Mouse (Mus musculus): ENCODE measurements around the gene Gm21970.

Gene Gm21970

DNA sequence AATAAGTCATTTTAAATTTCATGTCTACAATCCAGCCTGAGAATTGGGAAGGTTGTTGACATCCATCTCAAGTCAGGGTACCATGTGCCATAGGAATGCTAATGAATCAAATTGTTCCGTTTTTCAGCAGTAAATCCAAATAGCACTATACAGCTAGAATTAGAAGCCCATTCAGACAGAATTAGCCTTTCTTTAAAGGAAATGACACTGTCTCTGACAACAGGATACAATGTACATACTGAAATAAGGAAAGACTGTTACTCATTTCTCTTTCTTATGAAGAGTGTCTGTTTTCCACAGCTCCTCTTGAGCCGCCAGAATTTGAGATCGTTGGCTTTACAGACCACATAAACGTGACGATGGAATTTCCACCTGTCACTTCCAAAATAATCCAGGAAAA is at the start of gene Gm21970:
TSS of gene Gm21970 (plus strand) at position 301 of the 400 bp plus-strand sequence.
- CTCF ChIA-PET: no interaction called here

DNA sequence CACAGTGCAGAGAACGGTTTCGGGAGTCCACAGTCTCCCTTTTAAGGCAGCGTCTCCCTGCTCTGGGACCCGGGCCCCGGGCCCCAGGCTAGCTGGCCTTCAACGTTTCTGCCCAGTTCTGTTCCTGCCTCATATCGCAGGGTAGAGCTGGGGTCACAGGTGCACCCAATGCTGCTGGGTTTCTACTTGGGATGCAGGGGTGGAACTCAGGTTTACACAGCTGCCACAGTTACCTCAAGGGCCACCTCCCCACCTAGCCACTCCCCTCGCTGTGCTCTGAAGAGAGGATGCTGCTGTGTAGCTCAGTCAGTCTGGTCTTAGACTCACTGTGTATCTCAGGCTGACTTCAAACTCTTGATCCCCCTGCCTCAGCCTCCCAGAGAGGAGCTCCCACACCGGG is 45.0 kb upstream of the Gm21970 start:
- CTCF ChIA-PET: no interaction called here

DNA sequence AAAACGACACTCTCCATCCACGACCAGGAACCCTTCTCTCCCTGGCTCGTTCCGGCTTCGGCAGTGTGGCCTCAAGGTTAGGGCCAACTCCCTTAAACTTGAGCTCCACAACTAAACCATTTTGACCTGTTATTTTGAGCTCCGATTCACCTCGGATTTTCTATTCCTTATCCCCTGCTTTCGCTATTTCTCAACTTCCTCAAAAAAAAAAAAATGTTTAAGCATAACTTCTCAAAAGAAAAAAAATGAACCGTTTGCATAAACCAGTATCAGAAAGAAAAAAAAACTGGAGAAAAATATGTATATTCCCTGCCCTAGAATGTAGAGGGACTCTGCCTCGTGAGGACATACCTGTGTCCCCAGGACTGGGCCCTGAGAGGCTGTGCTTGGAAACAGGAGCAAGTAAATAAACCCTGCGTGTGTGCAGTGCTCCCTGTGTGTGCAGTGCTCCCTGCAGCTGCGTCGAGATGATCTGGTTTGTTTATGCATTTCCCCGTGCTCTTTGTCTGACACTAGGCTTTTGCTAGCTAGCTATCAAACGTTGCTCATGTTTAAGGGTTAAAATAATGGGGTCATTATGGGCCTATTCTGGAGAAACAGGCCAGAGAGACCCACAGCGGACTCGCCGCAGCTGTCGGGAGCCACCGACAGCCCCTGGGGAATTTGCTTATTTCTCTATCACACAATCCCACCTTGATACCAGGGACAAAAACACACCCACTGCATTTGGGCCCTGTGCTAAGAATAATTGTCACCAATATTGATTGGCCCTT is 43.8 kb upstream of the Gm21970 start:
- CTCF ChIA-PET: interaction anchor here (0.6 kb wide), 2 partner anchors 189 to 267 kb away, joined by 3 to 7 read pairs; no protein-coding TSS in a partner anchor

DNA sequence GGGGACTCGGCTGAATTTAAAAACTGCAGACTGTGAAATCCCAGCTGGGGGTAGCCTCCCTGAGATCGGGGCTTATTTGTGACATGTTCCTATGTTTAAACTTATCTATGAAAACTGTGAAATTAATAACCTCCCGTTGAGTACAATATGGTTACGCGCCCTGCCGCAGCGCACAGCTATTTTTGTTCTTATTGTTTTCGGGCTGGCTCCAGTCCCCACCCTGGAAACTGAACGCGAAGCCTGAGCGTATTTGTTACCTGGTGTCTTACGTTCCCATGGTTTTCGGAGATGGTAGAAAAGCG is 43.3 kb upstream of the Gm21970 start:
- CTCF ChIA-PET: interaction anchor here (0.6 to 0.7 kb wide), 3 partner anchors 128 to 267 kb away, joined by 3 to 9 read pairs (median 7); no protein-coding TSS in a partner anchor

DNA sequence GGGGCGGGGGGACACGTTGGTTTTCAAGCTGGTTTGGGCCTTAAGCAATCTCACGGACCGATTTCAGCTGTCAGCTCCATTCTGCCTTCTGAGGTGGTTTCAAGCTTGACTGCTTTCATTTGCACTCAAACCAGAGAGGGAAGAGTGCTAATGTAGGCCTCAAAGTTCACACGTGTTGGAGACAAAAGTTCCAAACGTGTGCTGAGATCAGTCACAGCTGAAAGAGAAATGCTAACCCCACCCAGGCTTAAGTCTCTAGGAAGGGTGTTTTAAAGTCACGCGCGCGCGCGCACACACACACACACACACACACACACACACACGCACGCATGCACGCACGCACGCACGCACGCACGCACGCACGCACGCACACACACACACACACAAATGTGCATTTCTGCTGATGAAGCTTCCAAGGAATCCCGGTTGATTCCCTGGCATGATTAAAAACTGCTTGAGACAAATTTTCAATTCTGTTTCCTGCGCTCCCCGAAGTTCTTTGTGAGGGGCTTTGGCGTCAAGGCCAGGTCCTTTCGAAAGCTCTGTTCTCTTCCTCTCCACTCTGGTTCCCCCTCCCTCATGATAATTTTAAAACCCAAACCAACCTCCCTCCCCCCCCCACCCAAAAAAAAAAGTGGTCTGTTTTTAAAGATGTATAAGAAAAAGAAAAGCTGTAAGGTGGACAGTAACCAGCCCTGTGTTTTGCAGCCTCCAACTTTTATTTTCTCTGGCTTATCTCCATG is 42.8 kb upstream of the Gm21970 start:
- CTCF ChIA-PET: interaction anchor here (0.6 to 0.7 kb wide), 4 partner anchors 71 to 268 kb away, joined by 3 to 9 read pairs (median 6); no protein-coding TSS in a partner anchor

DNA sequence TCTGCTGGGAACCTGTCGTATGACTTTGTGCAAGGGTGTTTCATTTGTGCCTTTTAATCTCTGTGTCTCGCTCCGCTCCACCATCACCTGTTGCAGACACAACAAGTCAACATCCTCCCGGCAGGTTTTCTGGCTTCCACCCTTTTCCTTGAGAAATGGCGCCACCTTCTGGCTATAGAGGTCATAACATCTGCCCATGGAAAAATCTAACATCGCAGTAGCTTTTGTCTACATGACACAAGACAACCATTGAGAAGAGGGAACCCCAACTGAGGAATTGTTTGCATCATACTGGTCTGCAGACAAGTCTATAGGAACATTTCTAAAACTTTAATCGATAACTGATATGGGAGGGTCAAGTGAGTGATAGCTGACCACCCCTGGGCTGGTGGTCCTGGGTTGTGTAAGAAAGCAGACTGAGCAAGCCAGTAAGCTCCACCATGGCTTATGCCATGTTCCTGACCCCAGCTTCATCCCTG is 39.4 kb upstream of the Gm21970 start:
- CTCF ChIA-PET: interaction anchor here (0.7 kb wide), 1 partner anchor 273 kb away, joined by 3 read pairs; no protein-coding TSS in a partner anchor

DNA sequence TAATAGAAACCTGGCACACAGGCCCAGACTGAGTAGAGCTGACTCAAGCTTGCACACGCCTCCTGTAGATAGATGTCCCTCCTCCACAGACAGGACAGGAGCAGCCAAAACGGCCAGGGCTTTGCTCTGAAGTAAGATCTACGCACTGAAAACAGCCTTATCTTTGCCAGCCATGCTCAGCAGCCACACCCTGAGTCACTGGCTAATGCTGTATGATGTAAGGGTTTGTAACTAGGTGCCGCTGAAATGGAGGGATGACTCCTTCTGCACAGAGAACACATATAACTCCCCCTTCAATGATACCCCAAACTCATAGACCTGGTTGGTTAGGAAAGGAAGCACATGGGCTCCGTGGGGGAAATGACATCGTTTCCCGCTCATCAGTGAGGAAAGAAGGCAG is 38.8 kb upstream of the Gm21970 start:
- CTCF ChIA-PET: no interaction called here

DNA sequence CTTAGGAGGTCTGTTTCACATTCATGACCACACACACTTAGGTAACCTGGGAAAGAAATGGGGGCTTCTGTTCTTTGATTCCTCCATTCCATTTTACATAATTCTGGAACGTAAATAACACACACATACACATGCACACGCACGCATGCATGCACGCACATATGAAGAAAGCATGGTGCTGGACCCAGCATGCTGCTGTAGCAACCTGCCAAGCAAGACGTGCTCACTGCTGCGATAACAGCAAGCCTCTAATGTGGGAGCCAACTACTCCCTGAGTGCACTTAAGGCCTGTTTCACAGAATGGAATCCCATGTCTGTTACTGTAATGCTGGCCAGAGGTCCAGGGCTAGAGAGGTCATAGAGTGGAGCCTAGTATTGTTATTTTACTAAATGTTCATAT is 38.3 kb upstream of the Gm21970 start:
- CTCF ChIA-PET: interaction anchor here (0.6 kb wide), 1 partner anchor 46 kb away, joined by 6 read pairs; no protein-coding TSS in a partner anchor

DNA sequence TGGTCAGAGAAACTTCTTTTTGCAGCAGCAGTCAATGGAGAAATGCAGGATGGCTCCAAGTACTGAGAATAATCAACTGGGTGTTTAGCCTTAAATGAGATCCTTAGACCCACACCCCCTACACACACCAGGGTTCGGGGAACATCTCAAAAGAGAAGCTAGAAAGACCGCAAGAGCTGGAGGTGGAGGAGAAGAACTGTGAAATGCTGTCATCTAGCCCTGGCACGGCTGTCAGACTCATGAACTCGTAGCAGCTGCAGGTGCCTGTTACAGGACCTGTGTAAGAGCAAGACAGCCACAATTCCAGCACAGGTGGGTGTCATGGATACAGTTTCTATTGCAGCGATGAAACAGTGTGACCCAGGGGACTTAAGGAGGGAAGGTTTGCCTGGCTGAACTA is 37.9 kb upstream of the Gm21970 start:
- CTCF ChIA-PET: interaction anchor here (0.6 kb wide), 1 partner anchor 45 kb away, joined by 6 read pairs; no protein-coding TSS in a partner anchor

DNA sequence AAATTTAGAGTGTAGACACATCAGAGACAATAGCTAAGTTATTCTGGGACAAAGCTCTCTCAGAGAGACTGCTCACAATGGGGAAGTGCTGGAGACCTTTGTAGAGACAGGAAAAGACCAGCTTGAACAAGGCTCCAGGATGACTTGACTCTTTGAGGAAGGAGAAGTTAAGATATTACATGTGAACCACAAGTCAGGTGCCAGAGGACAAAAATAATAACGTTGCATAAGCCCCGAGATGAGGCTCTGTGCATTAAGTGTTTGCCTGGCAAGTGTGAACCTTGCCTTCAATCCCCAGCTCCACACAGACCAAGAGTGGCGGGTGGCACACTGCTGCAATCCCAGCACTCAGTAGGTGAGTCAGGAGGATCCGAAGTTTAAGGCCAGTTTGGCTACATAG is 36.9 kb upstream of the Gm21970 start:
- CTCF ChIA-PET: no interaction called here

DNA sequence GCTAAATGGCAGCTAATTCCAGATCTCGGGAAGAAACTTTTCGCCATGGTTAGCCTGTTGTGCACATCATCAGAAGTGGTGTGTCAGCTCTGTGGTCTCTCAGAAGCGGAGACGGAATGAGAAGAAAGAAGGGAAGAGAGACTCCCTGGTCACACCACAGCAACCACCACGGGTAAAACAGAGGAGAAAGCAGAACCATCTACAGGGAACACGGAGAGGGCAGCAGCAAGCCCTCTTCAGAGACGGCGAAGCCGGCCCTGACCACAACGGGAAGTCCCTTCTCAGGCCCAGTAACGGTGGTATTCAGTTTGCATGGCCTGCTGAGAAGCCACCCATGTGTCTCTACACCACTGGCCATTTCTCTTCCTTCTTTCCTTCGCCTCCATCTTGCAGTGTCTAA is 36.4 kb upstream of the Gm21970 start:
- CTCF ChIA-PET: no interaction called here

DNA sequence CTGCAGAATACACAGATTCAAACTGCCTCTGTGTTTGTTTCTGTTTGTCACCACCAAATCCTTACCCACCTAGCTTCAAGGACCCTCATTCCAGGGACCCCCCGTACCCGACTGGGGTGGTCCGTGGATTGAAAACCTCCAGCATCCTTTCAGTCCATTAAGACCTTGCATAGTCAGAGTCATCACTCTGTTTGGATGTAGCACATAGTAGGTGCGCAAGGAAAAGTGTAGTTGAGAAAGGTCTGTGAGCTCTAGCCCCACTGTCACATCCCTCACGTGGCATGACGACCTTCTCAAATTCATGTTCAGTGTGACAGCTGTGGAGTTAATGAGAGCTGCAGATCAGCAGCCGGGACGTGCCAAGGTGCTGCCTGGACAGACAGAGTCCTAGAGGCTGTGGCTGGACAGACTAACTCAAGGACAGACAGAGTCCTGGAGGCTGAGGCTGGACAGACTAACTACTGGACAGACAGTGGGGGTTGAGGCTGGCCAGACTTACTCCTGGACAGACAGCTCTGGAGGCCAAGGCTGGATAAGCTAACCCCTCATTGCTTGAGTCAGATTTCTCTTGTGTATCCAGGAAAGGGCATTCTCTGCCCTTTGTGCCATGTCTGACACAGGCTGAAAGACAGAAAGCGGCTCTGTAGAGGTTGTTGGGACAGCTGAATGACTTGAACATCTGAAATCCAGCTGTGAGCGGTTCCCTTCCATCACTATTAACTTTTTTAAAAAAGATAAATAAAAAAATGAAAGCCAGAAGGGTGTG is 34.6 kb upstream of the Gm21970 start:
- CTCF ChIA-PET: no interaction called here

DNA sequence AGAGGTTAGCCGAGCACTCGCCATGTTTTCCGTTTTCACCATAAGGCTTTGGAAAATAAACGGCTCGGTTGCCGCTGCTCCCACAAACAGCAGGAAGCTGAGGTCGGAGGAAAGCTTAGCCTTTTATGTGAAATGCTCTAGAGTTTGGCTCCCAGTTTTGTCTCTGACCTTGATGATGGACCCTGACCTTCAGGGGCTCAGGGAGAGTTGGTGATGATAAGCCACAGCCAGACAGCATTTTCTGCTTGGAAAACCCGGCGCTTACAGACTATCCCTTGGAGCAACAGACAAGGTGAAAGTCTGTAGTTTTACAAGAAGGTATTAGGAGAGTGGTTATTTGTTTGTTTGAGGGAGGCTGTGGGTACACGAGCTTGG is 34.0 kb upstream of the Gm21970 start:
- CTCF ChIA-PET: no interaction called here

DNA sequence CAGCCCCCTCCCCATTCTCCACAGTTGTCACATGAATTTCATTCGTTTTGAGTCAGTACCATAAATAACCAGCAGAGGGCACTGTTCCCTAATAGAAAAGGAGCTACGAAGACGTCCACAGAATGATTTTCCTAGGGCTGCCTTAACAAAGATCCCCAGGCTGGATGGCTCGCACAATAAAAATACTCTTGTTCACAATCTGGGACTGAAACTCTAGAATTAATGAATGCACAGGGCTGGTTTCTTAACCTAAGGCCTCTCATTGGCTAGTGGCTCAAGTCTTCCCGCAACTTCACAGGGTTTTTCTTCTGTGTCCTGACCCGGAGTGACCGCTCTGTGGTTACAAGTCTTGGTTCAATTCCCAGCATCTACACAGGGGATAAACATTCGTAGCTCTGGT is 33.0 kb upstream of the Gm21970 start:
- CTCF ChIA-PET: interaction anchor here (0.7 to 1.2 kb wide), 4 partner anchors 28 to 559 kb away, joined by 4 to 6 read pairs (median 5); no protein-coding TSS in a partner anchor

DNA sequence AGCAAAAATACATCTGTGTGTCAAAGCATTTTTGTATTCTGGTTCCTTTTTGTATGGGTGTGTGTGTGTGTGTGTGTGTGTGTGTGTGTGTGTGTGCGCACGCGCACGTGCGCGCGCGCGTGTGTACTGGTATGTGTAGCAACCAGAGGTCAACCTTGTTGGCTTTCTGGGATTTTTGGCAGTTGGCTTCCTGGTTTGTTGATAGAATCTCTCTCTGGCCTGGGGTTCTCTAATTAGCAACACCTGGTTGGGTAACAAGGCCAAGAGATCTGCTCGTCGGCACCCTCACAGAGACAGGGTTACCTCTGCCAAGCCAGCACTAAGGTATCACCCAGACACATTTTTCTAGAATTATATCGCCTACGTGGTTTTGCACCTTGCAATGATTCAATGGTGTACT is 32.0 kb upstream of the Gm21970 start:
- CTCF ChIA-PET: interaction anchor here (0.7 kb wide), 2 partner anchors 18 to 558 kb away, joined by 6 to 9 read pairs; no protein-coding TSS in a partner anchor

DNA sequence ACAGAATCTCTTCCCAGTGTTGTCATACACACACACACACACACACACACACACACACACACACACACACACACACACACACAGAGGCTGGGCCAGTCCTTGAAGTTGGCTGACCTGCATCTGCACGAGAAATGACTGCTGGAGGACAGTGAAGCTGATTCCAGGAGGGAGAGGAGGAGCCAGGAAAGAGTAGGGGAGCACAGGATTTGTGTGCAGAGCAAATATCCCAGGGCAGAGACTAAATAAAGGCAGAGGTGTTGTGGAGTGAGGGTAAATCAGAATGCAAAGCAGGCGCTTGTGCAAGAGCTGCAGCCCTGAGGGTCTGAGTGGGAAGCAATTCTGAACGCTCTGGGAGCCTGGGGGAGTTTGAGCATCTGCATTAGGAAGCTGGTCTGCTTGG is 31.4 kb upstream of the Gm21970 start:
- CTCF ChIA-PET: no interaction called here

DNA sequence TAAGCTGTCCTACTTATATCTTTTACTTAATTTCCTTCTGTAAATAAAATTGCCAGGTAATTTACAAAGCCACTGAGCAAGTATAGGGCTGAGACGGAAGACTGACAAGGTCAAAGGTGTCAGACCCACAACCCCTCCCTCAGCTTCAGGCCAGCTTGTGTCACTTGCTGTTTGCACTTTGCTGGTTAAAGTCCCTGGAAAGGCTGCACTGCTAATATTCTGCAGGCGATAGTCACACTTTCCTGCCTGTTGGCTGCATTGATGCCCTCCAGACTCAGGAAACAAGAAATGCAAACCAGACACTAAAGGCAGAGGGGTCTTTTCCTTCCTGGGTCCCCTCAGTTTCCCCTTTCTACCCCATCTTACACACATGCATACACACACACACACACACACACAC is 29.5 kb upstream of the Gm21970 start:
- CTCF ChIA-PET: interaction anchor here (0.7 kb wide), 1 partner anchor 300 kb away, joined by 3 read pairs; no protein-coding TSS in a partner anchor

DNA sequence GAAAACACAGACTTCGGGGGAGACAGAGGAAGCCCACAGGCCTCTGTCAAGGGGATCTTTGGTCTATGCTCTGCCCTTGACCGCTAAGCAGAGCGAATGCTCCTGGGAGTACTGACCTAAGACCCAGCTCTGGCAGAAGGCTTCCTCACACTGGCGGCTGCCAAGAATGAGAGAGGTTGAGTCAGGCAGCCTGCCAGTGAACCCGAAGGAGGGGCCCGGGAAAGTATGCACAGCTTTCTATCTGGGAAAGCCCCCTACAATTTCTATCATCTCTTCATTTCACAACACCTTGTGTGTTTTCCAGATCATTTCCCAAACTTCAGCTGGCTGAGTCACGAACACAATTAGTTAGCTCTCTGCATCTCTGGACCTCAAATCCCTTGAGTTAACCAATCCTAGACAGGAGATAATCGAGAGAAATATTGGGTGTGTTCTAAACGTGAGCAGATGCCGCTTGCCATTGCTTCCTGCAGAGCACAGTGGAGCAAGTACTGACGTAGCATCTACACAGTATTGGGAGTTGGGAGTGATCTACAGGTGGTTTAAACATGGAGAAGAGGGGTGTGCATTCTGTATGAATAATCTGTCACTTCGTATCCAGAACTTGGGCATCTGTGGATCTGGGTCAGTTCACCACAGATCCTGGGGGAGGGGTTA is 28.8 kb upstream of the Gm21970 start:
- CTCF ChIA-PET: no interaction called here

DNA sequence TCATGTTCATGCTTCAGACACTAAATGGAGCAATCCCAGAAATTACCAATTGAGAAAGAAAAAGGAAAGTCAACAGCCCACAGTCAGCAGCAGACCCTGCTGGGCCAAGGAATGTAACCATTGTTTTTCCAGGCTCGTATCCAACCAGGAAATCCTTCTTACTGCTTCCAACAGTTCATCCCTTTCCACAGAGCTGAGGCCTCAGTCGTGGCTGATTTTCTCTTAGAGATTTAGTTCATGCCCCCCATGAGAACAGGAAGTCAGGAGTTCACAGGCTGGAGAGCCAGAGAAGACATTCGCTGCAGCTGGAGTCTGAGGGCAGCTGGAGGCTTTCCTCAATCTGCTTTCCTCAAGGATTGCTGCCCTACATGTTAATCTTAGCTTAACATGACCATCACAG is 28.0 kb upstream of the Gm21970 start:
- CTCF ChIA-PET: interaction anchor here (0.5 kb wide), 1 partner anchor 117 kb away, joined by 3 read pairs; no protein-coding TSS in a partner anchor

DNA sequence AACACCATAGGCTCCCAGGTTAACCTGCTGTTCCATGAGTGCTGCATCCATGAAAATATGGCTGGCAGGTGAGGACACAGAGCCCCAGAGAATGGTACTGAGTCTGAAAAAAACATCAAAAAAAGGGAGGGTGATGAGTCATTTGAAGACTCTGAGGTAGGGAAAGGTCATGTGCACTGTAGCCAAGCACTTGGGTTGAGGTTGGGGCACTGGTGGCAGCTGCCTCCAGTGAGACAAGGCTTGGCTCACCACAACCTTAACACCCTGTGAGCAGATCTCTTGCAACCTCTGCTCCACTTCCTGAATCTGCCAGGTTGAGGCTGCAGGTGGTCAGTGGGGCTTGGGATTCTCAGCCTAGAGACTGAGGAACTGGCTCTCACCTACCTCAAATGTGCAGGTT is 25.0 kb upstream of the Gm21970 start:
- CTCF ChIA-PET: no interaction called here

DNA sequence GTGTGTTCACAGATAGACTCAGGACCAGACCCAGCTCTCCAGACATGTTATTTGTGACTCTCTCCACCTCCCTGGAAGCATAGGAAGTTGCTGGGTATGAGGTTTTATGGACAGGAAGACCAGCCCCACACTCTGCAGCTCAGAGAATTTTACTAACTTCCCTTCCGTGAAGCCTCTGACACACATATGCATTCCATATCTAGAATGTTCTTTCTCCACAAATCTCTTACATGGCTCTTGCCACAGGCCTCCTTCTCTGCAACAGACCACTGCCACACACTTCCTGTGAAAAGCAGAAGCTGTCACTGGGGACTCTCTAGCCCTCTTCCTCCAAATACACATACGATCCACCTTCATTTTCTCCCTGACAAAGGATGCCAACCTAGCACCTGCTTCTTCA is 24.5 kb upstream of the Gm21970 start:
- CTCF ChIA-PET: no interaction called here
